Mouse (Mus musculus) liver, embryonic 14.5 days (tissue): Measurements from ENCODE around the gene 1700061G19Rik. TPM values are rescaled to one million over a fixed set of nuclear protein-coding genes. Genes with fewer than 3 reads are reported as not detected.

Source experiments
- ATAC-seq: fragments of 200-750 bp; cut with Nextera tagmentation; 2 replicates; pipeline ENCODE4 v1.8.0; 2017; ENCODE audit warnings: moderate number of reproducible peaks, mild to moderate bottlenecking, moderate library complexity; ENCODE audit not compliant: insufficient read depth
- DNase-seq, 3 experiments: peaks; one replicate each; pipeline ENCODE4 v3.0.0-alpha.2; 2012 to 2013; ENCODE audit warnings: low read depth in 3 of 3, low spot score in 3 of 3
- H3K27ac ChIP-seq: fragments of 300-500 bp; sonication (generic); 2 replicates; pipeline ENCODE4 v1.5.1; 2014; ENCODE audit warnings: moderate library complexity, mild to moderate bottlenecking, control low read depth, inconsistent platforms
- H3K27me3 ChIP-seq: fragments of 300-500 bp; sonication (generic); 2 replicates; pipeline ENCODE4 v1.6.1; 2014; ENCODE audit warnings: mild to moderate bottlenecking, low read length, moderate library complexity; ENCODE audit not compliant: control insufficient read depth, insufficient read depth
- H3K36me3 ChIP-seq: fragments of 300-500 bp; sonication (generic); replicated peaks from 2 replicates; pipeline ENCODE4 v1.6.1; 2014; ENCODE audit warnings: low read depth; ENCODE audit not compliant: control insufficient read depth, insufficient read depth
- H3K4me1 ChIP-seq, 2 experiments: fragments of 200-500 bp in 1 of 2; fragments of 300-500 bp in 1 of 2; sonication (generic) in 1 of 2; replicated peaks; 2 replicates each; pipeline ENCODE4 v1.6.1; 2012 to 2014; ENCODE audit warnings: antibody characterized with exemption in 1 of 2, inconsistent platforms in 1 of 2, low read length in 1 of 2; ENCODE audit not compliant: control insufficient read depth in 2 of 2, insufficient read depth in 2 of 2
- H3K4me2 ChIP-seq: fragments of 300-500 bp; sonication (generic); 2 replicates; pipeline ENCODE4 v1.6.1; 2014; ENCODE audit warnings: low read depth, mild to moderate bottlenecking, control low read depth, moderate library complexity
- H3K4me3 ChIP-seq, 2 experiments: fragments of 200-500 bp in 1 of 2; fragments of 300-500 bp in 1 of 2; sonication (generic) in 1 of 2; 2 replicates each; pipeline ENCODE4 v1.5.1; 2012 to 2014; ENCODE audit warnings: low read depth in 2 of 2, low read length in 2 of 2, mild to moderate bottlenecking in 2 of 2, control low read depth in 1 of 2, inconsistent platforms in 1 of 2, moderate library complexity in 1 of 2; ENCODE audit not compliant: insufficient read depth in 1 of 2
- H3K9ac ChIP-seq: fragments of 300-500 bp; sonication (generic); replicated peaks from 2 replicates; pipeline ENCODE4 v1.6.1; 2014; ENCODE audit warnings: mild to moderate bottlenecking, control low read depth, moderate library complexity
- H3K9me3 ChIP-seq: fragments of 300-500 bp; sonication (generic); 2 replicates; pipeline ENCODE4 v1.6.1; 2016; ENCODE audit warnings: low read length, mixed read lengths; ENCODE audit not compliant: control insufficient read depth
- CTCF ChIP-seq: IDR thresholded peaks from 2 replicates; pipeline ENCODE4 v1.5.1; 2016; ENCODE audit warnings: antibody characterized with exemption, low read depth, control low read depth
- EP300 ChIP-seq: IDR thresholded peaks from 2 replicates; pipeline ENCODE4 v1.6.1; 2016; ENCODE audit warnings: antibody characterized with exemption, low read depth
- WGBS: fragments of 180-500 bp; shearing (Covaris S2); extraction: QIAGEN DNeasy Blood & Tissue Kit; methylation state at CpG from one replicate; pipeline ENCODE4 v1.1.7; 2014; ENCODE audit not compliant: insufficient replicate concordance; 5-methylcytosine and 5-hydroxymethylcytosine counted together
- polyA plus RNA-seq, 2 experiments: library from polyadenylated mRNA; depleted of rRNA in 1 of 2; stranded (reverse) in 1 of 2; unstranded in 1 of 2; fragments of >200 nt; fragmentation: Nextera tagmentation in 1 of 2; extraction: Ambion mirVana in 1 of 2; gene quantifications; 2 replicates each; pipeline versions ENCODE4 v1.2.1 to v1.2.3; 2012 to 2014

1700061G19Rik gene
- polyA plus RNA-seq, 2 experiments: 0.02 to 0.05 TPM

DNA sequence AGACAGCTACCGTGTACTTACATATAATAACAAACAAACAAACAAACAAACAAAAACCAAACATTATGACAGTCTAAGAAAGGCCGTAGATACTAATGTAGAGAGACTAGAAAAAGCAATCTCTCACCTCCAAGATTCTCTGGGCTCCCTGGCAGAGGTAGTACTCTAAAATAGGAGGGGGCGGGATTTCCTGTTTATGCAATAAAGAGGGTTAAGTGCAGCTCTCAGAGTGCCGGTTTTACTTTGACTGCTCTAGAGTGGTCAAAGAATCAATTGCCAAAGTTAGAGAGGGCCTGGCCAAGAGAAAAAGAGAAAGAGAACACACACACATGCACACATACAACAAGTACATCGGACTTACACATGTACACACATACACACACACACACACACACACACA, 33.1 kb upstream of the 1700061G19Rik start:
- H3K9me3 ChIP-seq: no peaks in the 10 kb centered on the region

DNA sequence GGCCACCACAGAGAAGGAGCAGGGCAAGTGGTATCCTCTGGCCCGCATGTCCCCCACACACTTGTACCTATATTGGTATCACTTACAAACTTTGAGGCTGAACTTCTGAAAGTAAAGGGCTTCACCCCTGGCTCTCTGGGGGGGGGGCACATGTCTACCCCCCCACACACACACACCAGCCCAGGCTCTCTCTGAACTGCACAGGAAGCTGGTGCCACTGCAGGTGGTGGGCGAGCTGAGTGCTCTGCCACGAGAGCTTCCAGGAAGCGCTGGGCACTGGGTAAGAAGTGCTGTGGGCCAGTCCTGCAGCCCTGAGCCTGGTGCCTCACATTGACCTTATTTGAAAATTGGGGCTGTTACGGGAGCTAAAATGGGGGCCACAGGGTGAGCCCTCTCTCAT, 31.6 kb upstream of the 1700061G19Rik start:
- ATAC-seq: no peak
- no peak overlapping the region for H3K4me3 ChIP-seq
- 51% methylated on average over 5 of the region's 5 CpGs for WGBS

More for the DNA sequence above, 33.1 kb upstream of the 1700061G19Rik start:
- no peak for TF ChIP-seq CTCF
- TF ChIP-seq EP300: no peak
- H3K4me1 ChIP-seq: no peaks in the 10 kb centered on the region
- H3K9ac ChIP-seq: no peak overlapping the region
- H3K27ac ChIP-seq: no peak overlapping the region
- no peak overlapping the region for H3K4me3 ChIP-seq
- H3K4me2 ChIP-seq: no peak overlapping the region
- no peak for ATAC-seq
- DNase-seq: no peak
- no peaks in the 10 kb centered on the region; the same call in 1 of the 2 replicates for H3K27me3 ChIP-seq
- H3K36me3 ChIP-seq: no peaks in the 10 kb centered on the region
- WGBS: 58% methylated on average over 5 of the region's 5 CpGs

DNA sequence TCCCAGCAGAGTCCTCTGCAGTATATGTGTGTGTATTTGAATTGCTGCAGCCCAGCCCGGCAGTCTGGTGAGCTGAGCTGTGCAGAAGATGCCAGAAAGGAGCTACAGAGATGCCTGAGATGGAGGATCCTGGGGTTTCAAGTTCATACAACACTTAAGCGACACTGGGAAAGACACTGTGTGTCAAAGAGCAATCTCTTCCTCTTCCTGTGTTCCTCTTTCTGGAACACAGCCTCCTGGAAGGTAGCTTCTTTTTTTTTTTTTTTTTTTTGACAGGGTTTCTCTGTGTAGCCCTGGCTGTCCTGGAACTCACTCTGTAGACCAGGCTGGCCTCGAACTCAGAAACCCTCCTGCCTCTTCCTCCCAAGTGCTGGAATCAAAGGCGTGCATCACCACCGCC, 26.5 kb upstream of the 1700061G19Rik start:
- TF ChIP-seq EP300 (no peak), CTCF (no peak)
- H3K27me3 ChIP-seq: no peaks in the 10 kb centered on the region
- no peak overlapping the region for H3K4me2 ChIP-seq
- no peak for ATAC-seq
- no peak for DNase-seq
- H3K4me3 ChIP-seq: no peak overlapping the region
- H3K36me3 ChIP-seq: no peaks in the 10 kb centered on the region
- WGBS: 53% methylated on average over 5 of the region's 5 CpGs
- no peaks in the 10 kb centered on the region for H3K4me1 ChIP-seq
- no peak overlapping the region for H3K9ac ChIP-seq
- H3K9me3 ChIP-seq: no peaks in the 10 kb centered on the region
- H3K27ac ChIP-seq: no peak overlapping the region

More for the DNA sequence above, 31.6 kb upstream of the 1700061G19Rik start:
- Histone ChIP-seq H3K27ac (no peak overlapping the region), H3K27me3 (no peaks in the 10 kb centered on the region), H3K9me3 (no peaks in the 10 kb centered on the region), H3K9ac (no peak overlapping the region), H3K36me3 (no peaks in the 10 kb centered on the region), H3K4me2 (no peak overlapping the region), H3K4me1 (no peaks in the 10 kb centered on the region)
- DNase-seq: no peak
- TF ChIP-seq CTCF: no peak
- TF ChIP-seq EP300: no peak

DNA sequence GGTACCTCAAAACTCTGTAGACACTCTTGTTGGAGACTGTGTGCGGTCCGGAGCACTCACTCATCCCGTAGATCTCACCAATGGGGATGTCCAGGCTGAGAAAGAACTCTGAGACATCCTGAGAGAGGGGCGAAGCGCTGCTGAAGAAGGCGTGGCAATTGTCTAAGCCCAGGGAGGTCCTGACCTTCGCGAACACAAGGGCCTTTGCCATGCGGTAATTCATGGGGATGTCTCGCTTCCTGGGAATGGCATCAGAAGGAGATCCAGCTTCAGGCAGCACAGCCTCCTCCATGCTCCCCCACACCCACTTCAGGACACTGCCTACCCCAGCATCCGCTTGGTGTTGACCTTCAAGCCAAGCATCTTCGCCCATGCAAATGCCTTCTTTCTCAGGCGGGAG, 25.6 kb upstream of the 1700061G19Rik start:
- Histone ChIP-seq H3K4me3 (no peak overlapping the region), H3K27me3 (no peaks in the 10 kb centered on the region), H3K4me2 (no peak overlapping the region), H3K4me1 (no peaks in the 10 kb centered on the region), H3K27ac (no peak overlapping the region), H3K9me3 (no peaks in the 10 kb centered on the region), H3K36me3 (no peaks in the 10 kb centered on the region), H3K9ac (no peak overlapping the region)
- 71% methylated on average over 13 of the region's 13 CpGs for WGBS
- ATAC-seq: no peak
- no peak for TF ChIP-seq CTCF
- TF ChIP-seq EP300: no peak
- DNase-seq: no peak

DNA sequence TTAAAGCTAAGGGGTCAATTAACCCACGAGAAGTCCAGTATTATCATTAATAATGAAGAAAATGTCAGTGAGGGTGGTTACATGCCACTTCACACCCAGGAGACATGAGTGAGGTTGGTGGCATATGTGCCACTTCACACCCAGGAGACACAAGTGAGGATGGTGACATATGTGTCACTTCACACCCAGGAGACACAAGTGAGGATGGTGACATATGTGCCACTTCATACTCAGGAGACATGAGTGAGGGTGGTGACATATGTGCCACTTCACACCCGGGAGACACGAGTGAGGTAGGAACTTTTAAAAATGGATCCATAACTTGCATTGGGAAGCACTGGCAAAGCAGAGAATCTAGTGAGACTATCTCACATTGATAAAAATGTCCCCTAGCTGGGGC, 24.1 kb upstream of the 1700061G19Rik start:
- H3K9ac ChIP-seq: no peak overlapping the region
- H3K4me1 ChIP-seq: no peaks in the 10 kb centered on the region
- no peaks in the 10 kb centered on the region for H3K27me3 ChIP-seq
- no peaks in the 10 kb centered on the region for H3K36me3 ChIP-seq
- H3K9me3 ChIP-seq: no peaks in the 10 kb centered on the region
- no peak overlapping the region for H3K27ac ChIP-seq
- WGBS: 51% methylated on average over 3 of the region's 3 CpGs
- no peak for TF ChIP-seq EP300
- TF ChIP-seq CTCF: no peak
- H3K4me2 ChIP-seq: no peak overlapping the region
- ATAC-seq: no peak
- no peak overlapping the region for H3K4me3 ChIP-seq
- no peak for DNase-seq

DNA sequence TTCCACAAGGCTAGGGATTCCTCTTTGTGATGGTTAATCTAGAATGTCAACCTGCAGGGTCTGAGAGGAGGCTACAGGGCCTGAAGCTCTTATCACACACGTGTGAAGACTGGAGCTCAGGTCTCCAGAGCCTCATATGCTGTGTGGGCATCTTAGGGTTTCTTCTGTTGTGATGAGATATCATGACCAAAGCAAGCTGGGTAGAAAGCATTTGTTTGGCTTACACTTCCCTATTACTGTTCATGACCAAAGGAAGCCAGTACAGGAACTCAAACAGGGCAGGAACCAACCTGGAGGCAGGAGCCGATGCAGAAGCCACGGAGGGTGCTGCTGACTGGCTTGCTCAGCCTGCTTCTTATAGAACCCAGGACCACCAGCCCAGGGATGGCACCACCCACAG, 19.9 kb upstream of the 1700061G19Rik start:
- Histone ChIP-seq H3K9me3 (no peaks in the 10 kb centered on the region), H3K4me1 (no peaks in the 10 kb centered on the region), H3K36me3 (no peaks in the 10 kb centered on the region), H3K9ac (no peak overlapping the region), H3K4me3 (no peak overlapping the region), H3K27me3 (no peaks in the 10 kb centered on the region), H3K27ac (no peak overlapping the region), H3K4me2 (no peak overlapping the region)
- ATAC-seq (no peak), DNase-seq (no peak)
- 11% methylated on average over 3 of the region's 3 CpGs for WGBS
- no peak for TF ChIP-seq CTCF
- TF ChIP-seq EP300: no peak
